Mouse (Mus musculus) megakaryocyte, embryonic 14.5 days (primary cell): ENCODE measurements around the gene Cbfa2t3.

Experiments used
- FLI1 ChIP-seq: IDR thresholded peaks from 2 replicates; pipeline ENCODE4 v1.6.1; 2012; ENCODE audit warnings: low read length, inconsistent platforms, mixed read lengths
- GATA1 ChIP-seq: IDR thresholded peaks from 3 replicates; pipeline ENCODE4 v1.6.1; 2012; ENCODE audit warnings: mixed read lengths, low read length, inconsistent platforms, borderline replicate concordance

DNA sequence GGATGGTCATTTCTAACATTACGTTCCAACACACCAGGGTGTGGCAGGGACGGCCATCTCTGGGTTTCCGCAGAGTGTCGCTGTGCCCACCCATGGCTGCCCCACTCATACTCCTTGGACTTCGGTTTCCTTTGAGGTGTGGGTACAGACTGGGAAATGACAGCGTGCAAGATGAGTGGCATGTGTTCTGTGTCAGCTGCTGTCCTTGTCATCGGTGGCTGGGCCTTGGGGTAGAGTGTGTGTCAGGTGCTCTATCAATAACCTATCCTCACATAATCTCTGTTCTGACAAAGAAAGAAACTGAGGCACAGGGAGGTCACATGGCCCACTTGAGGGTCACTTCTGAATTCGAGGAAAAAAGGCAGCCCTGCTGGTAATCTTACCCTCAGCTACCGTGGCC is 61.7 kb downstream of the Cbfa2t3 start:
- TF ChIP-seq FLI1 = no peak
- no peak for TF ChIP-seq GATA1
